Mouse (Mus musculus): ENCODE results near the gene Gpr62.

DNA sequence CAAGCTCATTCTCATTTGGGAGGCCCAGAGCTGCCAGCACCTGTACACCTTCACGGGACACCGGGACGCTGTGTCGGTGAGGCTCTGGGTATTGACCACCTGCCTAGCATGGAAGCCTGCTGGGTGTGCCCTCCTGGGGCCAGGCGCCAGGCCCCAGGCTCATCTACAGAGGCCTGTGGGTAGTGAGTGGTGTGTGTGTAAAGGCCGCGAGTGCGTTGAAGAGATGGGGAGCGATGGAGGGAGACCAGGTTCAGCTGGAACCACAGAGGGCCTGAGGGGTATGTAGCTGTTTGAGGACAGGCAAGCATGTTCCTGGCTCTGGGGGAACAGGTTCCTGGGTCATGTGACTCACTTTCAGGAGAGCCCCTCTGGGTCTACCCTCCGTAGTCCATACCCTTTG is 17.4 kb upstream of the Gpr62 start:
- TF ChIP-seq GATA1 (IDR thresholded peaks at IDR 0.05; ENCODE audit: borderline replicate concordance, low read length) (no peak), FLI1 (IDR thresholded peaks at IDR 0.05; ENCODE audit: low read length) (no peak)
